Mouse (Mus musculus): ENCODE data around the gene Stab1. TPM values are rescaled to one million over a fixed set of nuclear protein-coding genes. Genes with fewer than 3 reads are reported as not detected.

Stab1 gene
- 10 to 100 TPM; 66.1 to 85.9 TPM for total RNA-seq (2021)

GRCm38 (mm10) chr14:31168425-31168824 lies at the start of gene Stab1:
Gene Stab1, minus strand, starts transcription at chr14:31168641.
- intact Hi-C loops (cut with DNase I): no loop called here
- DNase-seq: peak; percentile 65 to 69

DNA sequence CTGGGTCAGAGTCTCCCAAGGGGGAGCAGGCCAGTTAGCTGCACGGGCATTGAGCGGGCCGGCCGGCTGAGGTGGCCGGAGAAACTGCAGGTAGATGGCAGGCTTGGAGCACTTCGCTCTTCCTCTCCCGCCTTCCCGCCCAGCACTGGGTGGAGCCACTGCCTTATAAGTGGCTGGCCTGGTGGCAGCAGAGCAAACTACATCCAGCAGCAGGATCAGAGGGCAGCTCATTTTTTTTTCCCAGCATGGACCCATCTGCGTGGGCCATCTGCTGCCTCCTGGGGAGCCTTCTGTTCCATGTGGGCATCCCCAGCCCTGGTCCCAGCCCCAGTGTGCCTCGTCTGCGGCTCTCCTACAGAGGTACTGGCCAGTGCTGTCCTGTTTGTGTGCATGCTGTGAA lies 49.2 kb upstream of the Stab1 start, which contains the start of gene Sema3g:
TSS of gene Sema3g (plus strand) at position 195 of the 400 bp plus-strand sequence.
- intact Hi-C loops (cut with DNase I): loop anchor here (5.0 to 10.0 kb wide), 2 partner anchors 110 to 867 kb away; partner anchors contain the start of genes Dph3 and Oxnad1
- DNase-seq: peak; percentile 57 to 62

- DNase-seq: no peak
- intact Hi-C loops (cut with DNase I): loop anchor here (5.0 to 10.0 kb wide), 2 partner anchors 110 to 868 kb away; partner anchors contain the start of genes Dph3 and Oxnad1
These were observed 48.4 kb upstream of the Stab1 start, which contains the start of gene Nisch for GRCm38 (mm10) chr14:31216846-31217245. Gene Nisch, minus strand, starts transcription at chr14:31216946.

DNA sequence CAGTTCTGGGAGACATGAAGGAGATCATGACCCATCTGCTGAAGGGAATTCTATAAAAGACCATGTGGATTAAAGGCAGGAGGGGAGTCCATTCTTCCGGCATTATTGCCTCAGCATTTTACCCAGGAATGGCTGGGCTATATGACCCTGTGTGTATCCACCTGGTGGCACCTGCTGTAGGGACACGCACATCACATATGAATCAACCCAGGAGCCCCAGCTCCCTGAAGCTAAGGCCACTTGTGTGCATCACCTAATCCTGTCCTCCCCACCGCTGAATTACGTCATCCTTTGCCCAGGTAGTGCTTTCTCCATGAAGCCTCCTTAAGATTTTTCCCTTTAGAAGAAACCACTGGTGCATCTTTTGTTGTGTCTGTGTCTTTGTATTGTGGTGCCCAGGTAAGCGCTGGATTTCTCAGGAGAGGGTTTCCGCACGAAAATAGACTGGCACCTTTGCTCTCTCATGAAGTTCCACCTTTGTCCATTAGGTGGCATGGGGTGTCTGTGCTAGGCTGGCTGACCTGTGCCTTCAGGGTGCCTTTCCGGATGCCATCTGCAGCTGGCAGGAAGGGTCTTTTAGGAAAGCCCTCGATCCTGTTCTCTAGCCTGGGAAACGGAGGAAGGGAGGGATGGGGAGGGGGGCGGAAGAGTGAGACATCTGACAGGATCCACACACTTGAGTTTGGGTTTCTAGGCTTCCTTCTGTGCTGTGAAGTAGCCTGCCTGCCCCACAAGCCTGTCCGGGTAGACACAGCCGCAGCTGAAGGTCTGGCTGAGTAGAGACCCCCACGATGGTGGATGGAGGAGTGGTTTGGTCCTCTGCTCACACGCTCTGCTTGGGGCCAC lies 46.9 kb upstream of the Stab1 start:
- DNase-seq: peak; percentile 70 to 73
- intact Hi-C loops (cut with DNase I): loop anchor here (1.0 to 10.0 kb wide), 3 partner anchors 19 to 869 kb away; partner anchors contain the start of genes Dph3 and Oxnad1

- intact Hi-C loops (cut with DNase I): loop anchor here (1.0 to 10.0 kb wide), 3 partner anchors 20 to 870 kb away; partner anchors contain the start of genes Dph3 and Oxnad1
- DNase-seq: no peak
These were observed 46.2 kb upstream of the Stab1 start for GRCm38 (mm10) chr14:31214684-31215083.

DNA sequence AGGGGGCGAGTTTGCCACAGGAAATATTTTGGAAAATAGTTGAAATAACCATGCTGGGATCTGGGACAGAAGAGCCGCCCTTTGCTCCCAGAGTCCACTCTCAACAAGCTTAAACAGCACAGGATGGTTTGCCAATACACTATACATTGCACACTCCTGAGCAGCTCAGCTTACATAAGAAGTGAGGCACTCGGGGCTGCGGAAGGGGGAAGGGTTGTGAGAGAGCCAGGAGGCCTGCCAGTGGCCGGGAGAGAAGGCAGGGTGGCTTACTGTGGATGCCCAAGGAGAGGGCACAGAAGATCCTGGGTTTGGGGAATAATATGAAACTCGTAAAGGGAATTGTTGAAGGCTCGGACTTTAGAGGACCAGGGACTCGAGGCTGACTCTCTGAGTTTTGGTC lies 45.4 kb upstream of the Stab1 start:
- intact Hi-C loops (cut with DNase I): loop anchor here (10.0 kb wide), 1 partner anchor 871 kb away; the partner anchor contains the start of genes Dph3 and Oxnad1
- no peak for DNase-seq

DNA sequence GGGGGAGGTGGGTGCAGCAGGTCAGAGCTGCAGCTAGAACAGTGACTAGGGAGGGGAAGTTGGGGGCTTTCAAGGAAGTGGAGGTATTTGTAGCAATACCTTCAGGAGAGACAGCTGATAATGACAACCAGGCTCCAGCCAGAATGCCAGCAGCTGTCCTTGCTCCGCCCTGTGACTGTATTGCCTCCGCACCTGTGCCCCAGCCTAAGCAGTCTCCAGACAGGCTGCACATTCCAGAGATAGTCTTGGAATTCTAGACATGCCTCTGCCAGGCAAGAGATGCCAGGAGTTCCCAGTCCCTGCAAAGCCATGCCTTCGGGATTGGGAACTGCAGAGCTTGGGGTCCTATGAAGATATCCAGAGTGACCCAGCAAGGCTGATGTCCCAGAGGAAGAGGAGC lies 44.1 kb upstream of the Stab1 start:
- DNase-seq: no peak
- intact Hi-C loops (cut with DNase I): loop anchor here (10.0 kb wide), 1 partner anchor 872 kb away; the partner anchor contains the start of genes Dph3 and Oxnad1

- DNase-seq: no peak
- intact Hi-C loops (cut with DNase I): loop anchor here (10.0 kb wide), 1 partner anchor 873 kb away; the partner anchor contains the start of genes Dph3 and Oxnad1
These were observed 43.4 kb upstream of the Stab1 start for GRCm38 (mm10) chr14:31211854-31212253.

GRCm38 (mm10) chr14:31209133-31209557 lies 40.7 kb upstream of the Stab1 start:
- intact Hi-C loops (cut with DNase I): loop anchor here (2.0 kb wide), 1 partner anchor 42 kb away; the partner anchor contains the start of genes Bap1 and Phf7

DNA sequence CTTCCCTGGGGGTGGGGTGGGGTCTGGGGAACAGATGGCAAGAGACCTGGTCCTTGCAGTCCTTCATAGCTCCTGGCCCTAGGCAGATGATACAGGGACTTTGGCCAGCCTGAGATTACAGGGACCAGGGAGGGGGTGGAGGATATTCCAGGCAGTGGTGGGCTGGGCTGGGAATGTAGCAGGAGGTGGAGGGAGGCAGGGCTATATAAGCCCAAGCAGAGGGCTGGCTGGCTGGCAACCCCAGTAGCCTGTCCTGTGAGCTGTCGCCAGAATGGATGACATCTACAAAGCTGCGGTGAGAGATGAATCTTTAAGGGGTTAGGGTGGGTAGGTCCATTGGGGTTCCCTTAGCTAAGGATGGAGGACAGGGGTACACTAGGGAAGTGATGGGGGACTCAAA lies 39.6 kb upstream of the Stab1 start, which contains the start of gene Tnnc1:
TSS of gene Tnnc1 (plus strand) at position 229 of the 400 bp plus-strand sequence.
- intact Hi-C loops (cut with DNase I): loop anchor here (2.0 kb wide), 1 partner anchor 43 kb away; the partner anchor contains the start of genes Bap1 and Phf7
- DNase-seq: peak in 1 of 2 experiments; percentile 55

More at GRCm38 (mm10) chr14:31209133-31209557, 40.7 kb upstream of the Stab1 start:
- no peak for DNase-seq

DNA sequence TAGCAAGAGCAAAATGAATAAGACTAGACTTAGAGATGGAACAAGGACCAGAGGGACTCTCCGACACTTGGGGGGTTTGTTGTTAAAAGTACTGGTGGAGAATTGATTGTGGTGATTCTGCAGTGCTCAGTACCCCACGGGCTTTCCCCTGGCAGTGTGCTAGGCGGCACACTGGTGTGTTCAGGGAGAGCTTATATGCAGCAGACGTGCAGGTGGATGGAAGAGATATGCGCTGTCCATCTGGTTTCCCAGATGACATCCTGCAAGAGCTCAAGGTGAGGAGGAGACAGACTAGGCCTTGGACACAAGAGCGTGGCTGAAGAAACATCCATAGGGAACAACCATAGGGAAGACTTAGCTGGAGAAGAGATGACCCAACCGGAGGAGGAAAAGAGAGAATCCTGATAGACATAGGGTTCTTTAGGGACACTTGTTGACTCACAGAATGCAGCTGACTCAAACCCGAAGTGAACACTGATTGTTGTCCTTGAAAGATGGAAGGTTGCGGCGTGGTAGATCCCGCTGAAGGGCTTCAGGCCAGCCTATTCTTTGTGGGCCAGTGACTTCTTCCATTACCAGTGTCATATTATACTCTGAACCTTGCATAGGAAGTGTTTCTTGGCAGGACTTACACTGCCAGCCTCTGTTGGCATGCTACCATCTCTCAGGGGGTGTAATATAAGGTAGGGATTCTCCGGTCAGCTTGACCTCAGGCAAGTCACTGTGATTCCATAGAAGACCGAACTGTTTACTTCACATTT lies 38.8 kb upstream of the Stab1 start:
- no peak for DNase-seq
- intact Hi-C loops (cut with DNase I): no loop called here

DNA sequence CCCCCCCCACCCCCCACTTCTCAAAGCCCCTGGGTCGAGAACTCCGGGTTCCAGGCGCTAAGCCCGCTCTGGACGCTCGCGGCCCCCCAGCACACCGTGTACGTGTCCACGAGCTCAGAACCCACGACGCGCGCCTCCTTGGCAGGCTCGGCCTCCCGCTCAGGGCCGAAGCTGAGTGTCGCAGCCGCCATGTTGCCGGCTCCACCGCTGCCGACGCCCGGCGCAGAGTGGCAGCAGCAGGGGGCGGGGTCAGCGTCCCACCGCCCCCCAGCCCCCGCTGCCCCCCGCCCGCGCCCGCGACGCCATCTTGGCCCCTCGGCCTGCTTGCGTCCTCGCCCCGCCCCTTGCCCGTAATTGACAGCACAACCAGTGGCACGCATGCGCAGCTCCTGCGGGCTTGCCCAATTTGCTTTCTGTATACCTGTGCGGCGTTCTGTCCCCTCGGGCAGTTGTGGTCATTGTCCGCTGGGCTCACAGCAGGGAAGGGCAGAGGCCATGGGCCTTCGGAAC lies 38.1 kb upstream of the Stab1 start:
- intact Hi-C loops (cut with DNase I): no loop called here
- peak; percentile 95 for DNase-seq

DNA sequence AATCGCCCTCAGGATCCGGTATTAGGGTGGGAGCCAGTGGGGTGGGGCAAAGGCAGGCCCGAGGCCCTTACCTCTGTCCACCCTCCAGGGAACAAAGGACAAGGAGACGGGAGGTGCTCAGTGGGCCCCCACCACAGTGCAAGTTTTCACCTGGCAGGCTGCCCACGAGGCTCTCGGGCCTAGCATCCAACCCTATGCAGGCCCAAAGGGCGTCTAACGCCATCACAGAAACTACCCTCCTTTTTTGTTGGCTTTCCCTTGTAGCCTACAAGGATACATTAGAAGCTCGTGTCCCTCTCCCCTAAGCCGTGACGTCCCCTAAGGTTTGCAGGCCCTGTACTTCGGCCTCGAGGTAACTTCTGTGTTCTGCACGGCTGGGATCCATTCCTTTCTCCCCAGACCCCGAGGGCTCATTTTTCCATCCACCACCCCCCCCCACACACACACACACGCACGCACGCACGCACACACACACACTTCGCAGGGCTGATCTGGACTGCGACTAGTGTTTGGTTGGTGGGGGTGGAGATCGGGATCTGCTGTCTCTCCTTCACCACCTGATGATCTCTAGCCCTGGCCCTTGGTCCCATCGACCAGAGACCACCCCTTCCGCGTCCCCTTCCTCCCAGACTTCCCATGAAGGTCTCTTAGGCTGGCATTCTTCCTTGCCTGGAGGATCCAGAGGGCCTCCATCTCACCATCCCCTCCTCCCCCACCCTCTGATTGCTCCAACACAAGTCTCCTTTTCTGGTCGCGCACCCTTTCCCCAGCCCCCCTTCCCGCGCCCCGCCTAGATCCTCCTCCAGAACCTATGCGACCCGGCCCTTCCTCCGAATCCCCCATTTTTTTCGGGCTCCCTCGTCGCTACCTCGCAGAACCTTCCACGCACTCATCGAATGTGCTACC lies 37.4 kb upstream of the Stab1 start:
- intact Hi-C loops (cut with DNase I): no loop called here
- DNase-seq: peak; percentile 64 to 70

GRCm38 (mm10) chr14:31205244-31205561 lies 36.8 kb upstream of the Stab1 start:
- DNase-seq: no peak
- intact Hi-C loops (cut with DNase I): no loop called here

DNA sequence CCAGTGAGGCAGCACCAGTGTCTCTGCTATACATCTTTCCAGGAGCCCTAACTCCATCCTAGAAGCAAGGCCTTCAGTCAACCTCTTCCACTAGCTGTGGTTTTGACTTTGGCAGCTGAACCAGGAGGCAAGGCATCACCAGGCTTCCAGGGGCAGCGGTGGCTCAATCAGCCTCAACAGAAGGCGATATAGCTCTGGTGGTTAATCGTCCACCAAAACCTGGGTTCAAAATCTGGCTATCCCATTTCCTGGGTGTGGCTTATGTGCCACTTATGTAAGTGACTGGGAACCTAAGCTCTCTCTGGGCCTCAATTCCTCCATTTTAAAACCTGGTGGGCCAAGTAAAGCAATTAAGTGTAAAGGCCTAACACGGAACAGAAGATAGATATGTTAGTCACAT lies 36.4 kb upstream of the Stab1 start:
- intact Hi-C loops (cut with DNase I): no loop called here
- DNase-seq: no peak

- intact Hi-C loops (cut with DNase I): no loop called here
- DNase-seq: no peak
These were observed 31.6 kb upstream of the Stab1 start for GRCm38 (mm10) chr14:31200038-31200437.

DNA sequence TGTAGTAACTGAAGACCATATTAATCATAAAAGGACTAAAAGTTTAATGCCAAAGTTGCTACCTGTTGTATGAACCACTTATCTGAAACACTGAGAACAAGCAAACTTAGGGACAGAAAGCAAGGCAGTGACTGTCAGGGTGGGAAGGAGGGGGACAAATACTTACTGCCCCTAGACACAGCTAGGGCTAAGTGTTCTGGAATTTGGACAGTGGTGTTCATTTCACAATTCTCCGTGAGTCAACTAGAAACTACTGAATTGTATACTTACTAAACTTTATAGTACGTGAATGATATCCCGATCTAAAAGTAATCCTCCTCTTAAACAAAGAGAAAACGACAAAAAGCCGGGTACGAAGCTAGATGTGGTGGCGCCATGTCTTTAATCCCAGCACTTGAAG lies 31.2 kb upstream of the Stab1 start:
- no peak for DNase-seq
- intact Hi-C loops (cut with DNase I): no loop called here

DNA sequence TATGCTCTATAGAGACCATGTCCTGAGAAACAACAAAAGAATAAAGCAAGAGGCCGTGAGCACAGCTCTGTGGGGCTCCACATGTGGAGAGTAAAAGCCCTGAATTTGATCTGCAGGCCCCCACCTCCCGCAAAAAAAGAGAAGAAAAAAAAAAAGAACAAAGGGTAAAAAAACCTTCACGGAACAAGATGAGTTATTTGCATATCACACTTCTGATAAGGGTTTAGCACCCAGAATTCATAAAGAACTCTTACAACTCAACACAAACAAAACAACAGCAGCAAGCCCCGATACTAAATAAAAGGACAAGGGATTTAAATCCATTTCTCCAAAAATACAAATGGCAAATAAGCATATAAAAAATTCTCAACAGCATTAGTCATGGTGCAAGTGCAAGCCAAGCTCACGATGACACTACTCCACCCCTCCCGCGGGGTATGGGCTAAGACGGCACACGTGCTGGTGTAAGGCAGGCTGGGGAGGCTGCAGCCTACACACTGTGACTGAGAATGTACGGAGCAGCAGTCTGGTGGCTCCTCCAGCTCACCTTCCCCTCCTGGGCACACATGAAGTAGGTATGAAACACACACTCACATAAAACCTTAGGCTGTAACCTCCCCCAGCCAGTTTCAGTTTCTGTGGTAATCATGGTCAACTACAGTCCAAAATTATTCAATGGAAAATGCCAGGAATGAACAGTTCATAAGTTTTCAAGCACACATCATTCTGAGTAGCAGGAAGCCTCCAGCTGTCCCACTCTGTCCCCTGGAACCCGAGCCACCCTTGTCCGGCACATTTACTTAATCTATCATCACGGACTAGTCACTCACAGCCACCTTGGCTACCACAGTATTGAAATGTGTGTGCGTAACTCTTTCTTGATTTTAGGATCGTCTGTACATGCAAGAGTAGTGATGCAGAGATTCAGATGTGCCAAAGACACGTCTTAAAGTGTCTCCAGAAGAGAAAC lies 29.4 kb upstream of the Stab1 start:
- DNase-seq: no peak
- intact Hi-C loops (cut with DNase I): no loop called here
